Mouse (Mus musculus): ENCODE data around the gene Gm36864. TPM values are rescaled to one million over a fixed set of nuclear protein-coding genes. Genes with fewer than 3 reads are reported as not detected.
"Not testable (repeated sequence)": the region's sequence is repeated elsewhere in the genome, so short reads cannot be mapped to it uniquely, and the experiment has no call there.

Gene Gm36864
- not detected in 2 replicates for polyA plus RNA-seq (2014; fragmentation: Nextera tagmentation; extraction: Ambion mirVana)

DNA sequence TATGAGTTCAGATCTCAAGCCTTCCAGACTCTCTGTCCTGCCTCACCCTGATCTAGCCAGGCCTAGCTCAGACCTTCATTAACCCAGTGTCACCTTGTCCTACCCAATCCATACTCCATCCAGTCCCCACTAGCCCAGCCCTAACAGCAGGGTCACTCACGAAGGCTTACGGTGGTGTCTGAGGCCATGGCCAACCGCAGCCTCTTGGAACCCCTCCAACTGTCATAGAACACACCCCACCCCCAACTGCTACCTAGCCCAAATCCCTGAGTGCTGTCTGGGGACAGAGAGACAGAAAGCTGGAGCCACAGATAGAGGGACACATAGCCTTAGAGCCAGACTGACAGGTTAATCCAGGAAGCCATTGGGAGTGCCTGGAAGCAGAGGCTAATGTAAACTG is at the start of gene Gm36864:
Gm36864 (plus strand) TSS at position 269 of the 400 bp plus-strand sequence.
- ATAC-seq (replicated peaks; ENCODE audit: insufficient number of reproducible peaks, low FRiP score, low TSS enrichment): no peak
- Histone ChIP-seq H3K4me3 (ENCODE audit: low read depth, low read length) (no peak within 1 kb of the TSS), H3K9me3 (replicated peaks; ENCODE audit: control insufficient read depth, low read length) (no peaks in the 10 kb centered on the region), H3K9ac (ENCODE audit: low read depth, low read length) (no peak within 1 kb of the TSS), H3K4me2 (no peak within 1 kb of the TSS), H3K4me1 (ENCODE audit: control insufficient read depth, insufficient read depth, low read length) (no peaks in the 10 kb centered on the region), H3K27me3 (ENCODE audit: control insufficient read depth, insufficient read depth, low read length) (no peaks in the 10 kb centered on the region), H3K36me3 (ENCODE audit: control insufficient read depth, insufficient read depth, low read length) (no peaks in the 10 kb centered on the region), H3K27ac (ENCODE audit: low read depth, low read length) (no peak within 1 kb of the TSS)
- WGBS (ENCODE audit: insufficient replicate concordance): 64% methylated on average over 3 of the region's 3 CpGs

DNA sequence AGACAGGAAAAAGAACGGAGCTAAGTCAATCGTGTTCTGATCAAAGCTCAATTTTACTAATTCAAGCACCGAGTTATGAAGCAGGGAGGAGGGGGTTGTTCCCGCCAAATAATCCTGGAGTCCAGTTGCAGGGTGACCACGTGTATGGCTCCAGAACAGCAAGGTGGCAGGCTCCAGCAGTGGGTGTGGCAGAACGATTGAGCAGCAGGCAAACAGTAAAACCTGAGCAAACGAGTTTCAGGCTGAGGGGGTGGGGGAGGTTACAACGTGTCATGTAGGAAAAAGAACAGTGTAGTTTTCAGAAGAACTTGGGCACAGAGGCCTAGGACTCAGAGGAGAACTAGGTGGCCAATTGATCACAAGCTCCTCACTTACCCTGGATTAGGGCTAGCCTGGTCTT is 49.5 kb upstream of the Gm36864 start:
- not testable (repeated sequence) for H3K4me1 ChIP-seq (ENCODE audit: control insufficient read depth, insufficient read depth, low read length); H3K27me3 ChIP-seq (ENCODE audit: control insufficient read depth, insufficient read depth, low read length); H3K4me3 ChIP-seq (ENCODE audit: low read depth, low read length); H3K27ac ChIP-seq (ENCODE audit: low read depth, low read length); H3K4me2 ChIP-seq; H3K9ac ChIP-seq (ENCODE audit: low read depth, low read length); ATAC-seq (replicated peaks; ENCODE audit: insufficient number of reproducible peaks, low FRiP score, low TSS enrichment); H3K9me3 ChIP-seq (replicated peaks; ENCODE audit: control insufficient read depth, low read length); H3K36me3 ChIP-seq (ENCODE audit: control insufficient read depth, insufficient read depth, low read length)
- 61% methylated on average over 8 of the region's 8 CpGs for WGBS (ENCODE audit: insufficient replicate concordance)

DNA sequence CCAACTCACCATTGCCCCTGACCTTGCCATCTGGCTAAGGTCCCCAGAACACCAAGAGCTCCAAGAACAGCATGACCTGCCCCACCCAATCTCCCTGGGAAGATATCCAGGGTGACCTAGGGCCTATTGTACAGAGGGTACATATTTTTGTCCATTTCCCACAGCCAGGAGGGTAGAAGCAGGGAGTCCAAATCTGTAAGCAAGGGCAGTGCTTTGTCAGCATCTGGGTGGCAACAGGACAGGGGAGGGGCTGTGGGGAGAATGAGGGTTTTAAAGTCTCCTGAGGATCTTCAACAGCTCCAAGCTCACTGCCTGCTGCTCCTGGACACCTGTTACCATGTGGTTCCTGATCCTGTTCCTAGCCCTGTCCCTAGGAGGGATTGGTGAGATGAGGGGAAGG is 48.0 kb upstream of the Gm36864 start, which contains the start of gene Klk1b24:
Klk1b24 (plus strand) TSS at position 301 of the 400 bp plus-strand sequence.
- not testable (repeated sequence) for H3K27ac ChIP-seq (ENCODE audit: low read depth, low read length); H3K9me3 ChIP-seq (replicated peaks; ENCODE audit: control insufficient read depth, low read length); H3K4me1 ChIP-seq (ENCODE audit: control insufficient read depth, insufficient read depth, low read length); ATAC-seq (replicated peaks; ENCODE audit: insufficient number of reproducible peaks, low FRiP score, low TSS enrichment); H3K36me3 ChIP-seq (ENCODE audit: control insufficient read depth, insufficient read depth, low read length); H3K4me2 ChIP-seq; H3K9ac ChIP-seq (ENCODE audit: low read depth, low read length); H3K27me3 ChIP-seq (ENCODE audit: control insufficient read depth, insufficient read depth, low read length); H3K4me3 ChIP-seq (ENCODE audit: low read depth, low read length)

DNA sequence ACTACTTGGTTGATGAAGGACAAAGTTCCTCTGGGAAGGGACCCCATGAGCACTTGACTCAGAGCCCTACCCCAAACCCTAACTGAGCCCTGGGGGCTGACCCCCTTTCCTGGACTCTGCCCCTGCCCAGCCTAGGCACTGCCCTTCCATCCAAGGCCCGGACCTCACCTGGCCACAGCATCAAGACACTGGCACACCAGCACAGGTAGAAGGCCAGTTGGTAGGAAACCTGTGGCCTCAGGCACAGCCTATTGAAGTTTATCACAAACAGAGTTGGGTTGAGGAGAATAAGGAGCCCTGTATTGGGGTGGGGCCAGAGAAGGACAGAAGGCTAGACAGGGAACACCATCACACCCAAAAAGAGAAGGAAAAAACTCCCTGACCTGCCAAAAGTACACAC is 42.5 kb upstream of the Gm36864 start:
- H3K9me3 ChIP-seq (replicated peaks; ENCODE audit: control insufficient read depth, low read length); H3K4me3 ChIP-seq (ENCODE audit: low read depth, low read length); H3K4me2 ChIP-seq; H3K36me3 ChIP-seq (ENCODE audit: control insufficient read depth, insufficient read depth, low read length); ATAC-seq (replicated peaks; ENCODE audit: insufficient number of reproducible peaks, low FRiP score, low TSS enrichment); H3K4me1 ChIP-seq (ENCODE audit: control insufficient read depth, insufficient read depth, low read length); H3K27me3 ChIP-seq (ENCODE audit: control insufficient read depth, insufficient read depth, low read length); H3K27ac ChIP-seq (ENCODE audit: low read depth, low read length); H3K9ac ChIP-seq (ENCODE audit: low read depth, low read length): not testable (repeated sequence)
- WGBS (ENCODE audit: insufficient replicate concordance): 62% methylated on average over 1 of the region's 1 CpGs

DNA sequence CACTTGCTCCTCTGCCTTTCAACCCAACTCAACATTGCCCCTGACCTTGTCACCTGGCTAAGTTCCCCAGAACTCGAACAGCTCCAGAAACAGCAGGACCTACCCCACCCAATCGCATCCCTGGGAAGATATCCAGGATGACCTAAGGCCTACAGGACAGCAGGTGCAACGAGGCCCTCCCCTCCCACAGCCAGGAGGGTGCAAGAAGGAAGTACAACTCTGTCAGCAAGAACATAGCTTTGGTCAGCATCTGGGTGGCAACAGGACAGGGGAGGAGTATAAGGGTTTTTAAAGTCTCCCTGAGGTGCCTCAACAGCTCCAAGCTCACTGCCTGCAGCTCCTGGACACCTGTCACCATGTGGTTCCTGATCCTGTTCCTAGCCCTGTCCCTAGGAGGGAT is 38.1 kb upstream of the Gm36864 start, which contains the start of gene Klk1b3:
Klk1b3 (plus strand) TSS at position 301 of the 400 bp plus-strand sequence.
- Histone ChIP-seq H3K9me3 (replicated peaks; ENCODE audit: control insufficient read depth, low read length) (no peaks in the 10 kb centered on the region), H3K27ac (ENCODE audit: low read depth, low read length) (no peak within 1 kb of the TSS), H3K4me3 (ENCODE audit: low read depth, low read length) (no peak within 1 kb of the TSS), H3K27me3 (ENCODE audit: control insufficient read depth, insufficient read depth, low read length) (no peaks in the 10 kb centered on the region), H3K9ac (ENCODE audit: low read depth, low read length) (no peak within 1 kb of the TSS), H3K36me3 (ENCODE audit: control insufficient read depth, insufficient read depth, low read length) (no peaks in the 10 kb centered on the region), H3K4me1 (ENCODE audit: control insufficient read depth, insufficient read depth, low read length) (no peaks in the 10 kb centered on the region), H3K4me2 (no peak within 1 kb of the TSS)
- WGBS (ENCODE audit: insufficient replicate concordance): 58% methylated on average over 3 of the region's 3 CpGs
- ATAC-seq (replicated peaks; ENCODE audit: insufficient number of reproducible peaks, low FRiP score, low TSS enrichment): no peak

DNA sequence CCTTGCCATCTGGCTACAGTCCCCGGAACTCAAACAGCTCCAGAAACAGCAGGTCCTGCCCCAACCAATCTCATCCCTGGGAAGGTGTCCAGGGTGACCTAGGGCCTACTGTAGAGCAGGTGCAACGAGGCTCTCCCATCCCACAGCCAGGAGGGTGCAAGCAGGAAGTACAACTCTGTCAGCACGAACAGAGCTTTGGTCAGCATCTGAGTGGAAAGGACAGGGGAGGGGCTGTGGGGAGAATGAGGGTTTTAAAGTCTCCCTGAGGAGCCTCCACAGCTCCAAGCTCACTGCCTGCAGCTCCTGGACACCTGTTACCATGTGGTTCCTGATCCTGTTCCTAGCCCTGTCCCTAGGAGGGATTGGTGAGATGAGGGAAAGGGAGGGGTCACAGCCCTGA is 28.8 kb upstream of the Gm36864 start, which contains the start of gene Klk1b4:
Klk1b4 (plus strand) TSS at position 301 of the 400 bp plus-strand sequence.
- H3K9ac ChIP-seq (ENCODE audit: low read depth, low read length); H3K4me1 ChIP-seq (ENCODE audit: control insufficient read depth, insufficient read depth, low read length); H3K27ac ChIP-seq (ENCODE audit: low read depth, low read length); H3K27me3 ChIP-seq (ENCODE audit: control insufficient read depth, insufficient read depth, low read length); H3K36me3 ChIP-seq (ENCODE audit: control insufficient read depth, insufficient read depth, low read length); ATAC-seq (replicated peaks; ENCODE audit: insufficient number of reproducible peaks, low FRiP score, low TSS enrichment); H3K4me3 ChIP-seq (ENCODE audit: low read depth, low read length); H3K9me3 ChIP-seq (replicated peaks; ENCODE audit: control insufficient read depth, low read length); H3K4me2 ChIP-seq: not testable (repeated sequence)
- 52% methylated on average over 3 of the region's 3 CpGs for WGBS (ENCODE audit: insufficient replicate concordance)

DNA sequence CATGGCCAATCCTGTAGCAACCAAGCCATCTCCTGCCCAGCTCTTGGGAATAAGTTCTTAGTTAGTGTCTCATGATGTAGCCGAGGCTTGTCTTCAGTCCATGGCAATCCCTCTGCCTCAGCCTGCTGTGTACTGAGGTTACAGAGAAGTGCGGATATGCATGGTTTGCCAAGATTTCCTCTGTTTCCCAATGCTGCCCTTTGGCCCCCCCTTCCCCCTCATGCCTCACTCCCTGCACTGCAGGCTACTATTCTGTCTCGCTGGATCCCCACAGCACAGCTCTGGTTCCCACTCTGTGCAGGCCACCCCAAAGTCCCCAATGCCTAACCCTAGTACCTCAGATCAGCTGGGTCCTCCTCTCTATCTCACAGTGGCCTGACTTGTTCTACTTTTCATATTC is 27.7 kb upstream of the Gm36864 start:
- no peaks in the 10 kb centered on the region for H3K4me1 ChIP-seq (ENCODE audit: control insufficient read depth, insufficient read depth, low read length)
- WGBS (ENCODE audit: insufficient replicate concordance): 66% methylated on average over 3 of the region's 3 CpGs
- no peak overlapping the region for H3K27ac ChIP-seq (ENCODE audit: low read depth, low read length)
- H3K4me3 ChIP-seq (ENCODE audit: low read depth, low read length): no peak overlapping the region
- no peaks in the 10 kb centered on the region for H3K36me3 ChIP-seq (ENCODE audit: control insufficient read depth, insufficient read depth, low read length)
- no peaks in the 10 kb centered on the region for H3K27me3 ChIP-seq (ENCODE audit: control insufficient read depth, insufficient read depth, low read length)
- ATAC-seq (replicated peaks; ENCODE audit: insufficient number of reproducible peaks, low FRiP score, low TSS enrichment): no peak
- H3K4me2 ChIP-seq: no peak overlapping the region
- no peaks in the 10 kb centered on the region for H3K9me3 ChIP-seq (replicated peaks; ENCODE audit: control insufficient read depth, low read length)
- H3K9ac ChIP-seq (ENCODE audit: low read depth, low read length): no peak overlapping the region

- Histone ChIP-seq H3K4me2 (no peak within 1 kb of the TSS), H3K4me3 (ENCODE audit: low read depth, low read length) (no peak within 1 kb of the TSS), H3K4me1 (ENCODE audit: control insufficient read depth, insufficient read depth, low read length) (no peaks in the 10 kb centered on the region), H3K27me3 (ENCODE audit: control insufficient read depth, insufficient read depth, low read length) (no peaks in the 10 kb centered on the region), H3K36me3 (ENCODE audit: control insufficient read depth, insufficient read depth, low read length) (no peaks in the 10 kb centered on the region), H3K9ac (ENCODE audit: low read depth, low read length) (no peak within 1 kb of the TSS), H3K27ac (ENCODE audit: low read depth, low read length) (no peak within 1 kb of the TSS), H3K9me3 (replicated peaks; ENCODE audit: control insufficient read depth, low read length) (no peaks in the 10 kb centered on the region)
- no peak for ATAC-seq (replicated peaks; ENCODE audit: insufficient number of reproducible peaks, low FRiP score, low TSS enrichment)
- 76% methylated on average over 1 of the region's 1 CpGs for WGBS (ENCODE audit: insufficient replicate concordance)
These were observed 20.3 kb upstream of the Gm36864 start, which contains the start of gene Klk1b5 for GRCm38 (mm10) chr7:44215645-44216044. Klk1b5 (plus strand) TSS chr7:44215945.

GRCm38 (mm10) chr7:44221601-44222000 is 14.4 kb upstream of the Gm36864 start:
- not testable (repeated sequence) for H3K4me1 ChIP-seq (ENCODE audit: control insufficient read depth, insufficient read depth, low read length); H3K27me3 ChIP-seq (ENCODE audit: control insufficient read depth, insufficient read depth, low read length); H3K9ac ChIP-seq (ENCODE audit: low read depth, low read length); H3K9me3 ChIP-seq (replicated peaks; ENCODE audit: control insufficient read depth, low read length); ATAC-seq (replicated peaks; ENCODE audit: insufficient number of reproducible peaks, low FRiP score, low TSS enrichment); H3K4me3 ChIP-seq (ENCODE audit: low read depth, low read length); H3K36me3 ChIP-seq (ENCODE audit: control insufficient read depth, insufficient read depth, low read length); H3K27ac ChIP-seq (ENCODE audit: low read depth, low read length); H3K4me2 ChIP-seq
- 65% methylated on average over 8 of the region's 10 CpGs for WGBS (ENCODE audit: insufficient replicate concordance)
